Mouse (Mus musculus): ENCODE results near the gene Aagab. TPM values are rescaled to one million over a fixed set of nuclear protein-coding genes. Genes with fewer than 3 reads are reported as not detected.

The Aagab gene
- polyA plus RNA-seq, 1 experiment from 2014 or later = 56.5 TPM

DNA sequence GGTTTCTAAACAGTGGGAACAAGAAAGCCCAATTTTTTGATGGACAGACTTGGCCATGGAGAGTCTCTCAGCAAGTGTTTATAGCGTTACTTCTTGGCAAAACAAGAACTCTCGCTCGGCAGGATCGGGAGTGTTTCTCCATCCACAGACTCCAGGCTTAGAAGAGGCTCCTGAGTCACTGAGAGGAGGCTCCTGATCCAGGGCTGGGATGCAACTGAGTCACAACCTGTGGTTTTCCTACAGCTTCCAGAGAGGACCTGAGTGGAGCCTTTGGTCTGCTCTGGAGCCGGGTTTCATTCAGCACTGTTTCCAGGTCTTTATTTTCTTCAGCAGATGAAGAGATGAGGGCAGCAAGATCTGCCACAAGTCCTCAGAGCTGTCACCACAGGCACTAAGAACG is 5.5 kb downstream of the Aagab start:
- no peak overlapping the region for H3K4me3 ChIP-seq
- no peak overlapping the region for H3K9ac ChIP-seq (replicated peaks)
- H3K27me3 ChIP-seq = no peaks in the 10 kb centered on the region
- no peak overlapping the region for H3K27ac ChIP-seq (replicated peaks)
- 73% methylated on average over 6 of the region's 6 CpGs for WGBS
- H3K9me3 ChIP-seq = no peaks in the 10 kb centered on the region
- H3K4me1 ChIP-seq = peaks cover 43% of the 10 kb centered on the region
- H3K4me2 ChIP-seq (replicated peaks) = no peak overlapping the region
- no peaks in the 10 kb centered on the region for H3K36me3 ChIP-seq
- no peak for ATAC-seq (ENCODE audit: low FRiP score, low read depth)

DNA sequence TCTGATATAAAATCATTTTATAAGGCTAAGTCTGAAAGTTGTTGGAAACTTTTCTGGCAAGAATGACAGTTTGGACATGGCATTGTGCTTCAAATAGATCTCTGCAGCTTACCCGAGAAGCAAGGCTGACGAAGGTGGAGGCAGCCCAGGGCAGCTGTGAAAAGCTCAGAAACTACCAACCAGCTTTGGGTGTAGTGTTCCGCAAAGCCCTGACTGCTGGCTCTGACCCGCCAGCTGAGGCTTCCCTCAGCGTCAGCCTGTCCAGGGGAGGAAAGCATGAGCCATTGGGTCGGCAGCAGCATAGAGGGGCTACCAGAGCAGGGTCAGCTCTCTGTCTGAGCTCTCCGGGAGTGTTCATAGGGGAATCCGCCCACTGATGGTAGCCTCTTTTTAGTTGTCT is 6.8 kb downstream of the Aagab start:
- no peak overlapping the region for H3K4me2 ChIP-seq (replicated peaks)
- WGBS = 64% methylated on average over 8 of the region's 8 CpGs
- no peak overlapping the region for H3K27ac ChIP-seq (replicated peaks)
- H3K27me3 ChIP-seq = no peaks in the 10 kb centered on the region
- H3K4me3 ChIP-seq = no peak overlapping the region
- ATAC-seq (ENCODE audit: low FRiP score, low read depth) = no peak
- no peaks in the 10 kb centered on the region for H3K36me3 ChIP-seq
- no peaks in the 10 kb centered on the region for H3K9me3 ChIP-seq
- H3K9ac ChIP-seq (replicated peaks) = no peak overlapping the region
- peaks cover 38% of the 10 kb centered on the region for H3K4me1 ChIP-seq

DNA sequence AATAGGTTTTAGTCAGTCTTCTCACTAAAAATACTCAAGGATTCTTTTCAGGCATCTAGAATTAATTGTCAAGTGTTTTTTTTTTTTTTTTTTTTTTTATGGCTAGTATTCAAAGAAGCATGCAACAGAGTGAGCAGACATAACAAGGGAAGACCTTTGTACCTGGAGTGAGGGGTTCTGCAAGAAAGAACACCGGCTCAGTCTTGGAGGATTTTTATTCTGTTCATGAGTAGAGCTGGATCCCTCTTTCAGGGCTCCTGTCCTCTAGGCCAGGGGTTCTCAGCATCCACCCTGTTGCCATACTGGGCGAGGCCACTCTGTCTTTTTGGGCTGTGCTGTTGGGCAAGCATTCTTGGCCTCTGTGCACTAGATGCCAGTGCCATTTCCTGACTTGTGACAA is 7.3 kb downstream of the Aagab start:
- Histone ChIP-seq H3K4me2 (replicated peaks) (no peak overlapping the region), H3K9ac (replicated peaks) (no peak overlapping the region), H3K27ac (replicated peaks) (no peak overlapping the region), H3K9me3 (no peaks in the 10 kb centered on the region), H3K4me3 (no peak overlapping the region), H3K27me3 (no peaks in the 10 kb centered on the region), H3K4me1 (peaks cover 36% of the 10 kb centered on the region), H3K36me3 (no peaks in the 10 kb centered on the region)
- ATAC-seq (ENCODE audit: low FRiP score, low read depth) = no peak
- WGBS = 95% methylated on average over 2 of the region's 2 CpGs

DNA sequence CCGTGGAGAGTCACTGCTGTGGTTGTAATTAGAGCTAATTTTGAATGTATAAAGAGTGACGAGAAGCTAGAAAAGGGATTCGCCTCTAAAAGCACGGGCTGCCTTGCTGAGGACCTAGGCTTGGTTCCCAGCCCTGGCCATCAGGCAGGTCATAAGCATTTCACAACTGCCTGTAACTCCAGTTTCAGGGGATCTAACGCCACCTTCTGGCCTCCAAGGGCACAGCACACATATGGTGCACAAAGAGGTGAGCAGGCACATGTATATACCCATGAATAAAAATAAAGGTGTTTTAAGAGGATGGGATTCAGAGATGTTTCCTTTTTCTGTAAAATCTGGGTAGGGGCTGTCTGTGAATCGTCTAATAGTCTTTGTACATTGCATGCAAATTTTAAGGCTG is 7.8 kb downstream of the Aagab start:
- Histone ChIP-seq H3K4me3 (no peak overlapping the region), H3K4me1 (peaks cover 36% of the 10 kb centered on the region), H3K27ac (replicated peaks) (no peak overlapping the region), H3K9ac (replicated peaks) (no peak overlapping the region), H3K27me3 (no peaks in the 10 kb centered on the region), H3K4me2 (replicated peaks) (no peak overlapping the region), H3K36me3 (no peaks in the 10 kb centered on the region), H3K9me3 (no peaks in the 10 kb centered on the region)
- WGBS = 95% methylated on average over 6 of the region's 6 CpGs
- no peak for ATAC-seq (ENCODE audit: low FRiP score, low read depth)

DNA sequence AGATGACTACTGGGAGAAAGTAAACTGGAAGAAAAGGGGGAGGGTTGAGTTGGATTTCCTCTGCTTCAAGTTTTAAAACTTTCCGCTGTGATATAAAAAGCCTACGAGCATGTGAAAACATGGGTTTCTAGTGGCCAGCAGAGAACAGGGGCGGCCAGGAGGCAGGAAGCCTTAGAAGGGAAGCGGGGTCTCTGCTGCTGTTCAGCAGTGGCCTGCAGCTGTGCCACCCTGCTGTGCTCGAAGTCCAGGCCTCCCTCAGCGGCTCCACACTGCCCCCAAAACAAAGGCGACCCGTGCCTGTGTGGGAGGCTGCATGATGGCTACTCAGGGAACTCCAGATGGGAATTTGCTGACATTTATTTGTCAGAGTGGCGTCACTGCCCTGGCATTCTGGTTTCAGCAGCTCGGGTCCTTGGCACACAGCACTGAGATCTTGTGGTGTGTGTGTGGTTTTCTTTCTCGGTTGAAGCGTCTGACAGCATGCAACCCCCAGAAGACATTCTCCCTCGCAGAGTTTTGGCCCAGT is 8.4 kb downstream of the Aagab start:
- H3K27ac ChIP-seq (replicated peaks) = no peak overlapping the region
- 15% methylated on average over 13 of the region's 13 CpGs for WGBS
- H3K36me3 ChIP-seq = no peaks in the 10 kb centered on the region
- no peaks in the 10 kb centered on the region for H3K27me3 ChIP-seq
- ATAC-seq (ENCODE audit: low FRiP score, low read depth) = no peak
- H3K9ac ChIP-seq (replicated peaks) = no peak overlapping the region
- H3K4me2 ChIP-seq (replicated peaks) = peak overlapping the region; percentile 4; the same call in 1 of the 2 replicates
- H3K4me1 ChIP-seq = peaks cover 36% of the 10 kb centered on the region
- no peaks in the 10 kb centered on the region for H3K9me3 ChIP-seq
- no peak overlapping the region for H3K4me3 ChIP-seq

DNA sequence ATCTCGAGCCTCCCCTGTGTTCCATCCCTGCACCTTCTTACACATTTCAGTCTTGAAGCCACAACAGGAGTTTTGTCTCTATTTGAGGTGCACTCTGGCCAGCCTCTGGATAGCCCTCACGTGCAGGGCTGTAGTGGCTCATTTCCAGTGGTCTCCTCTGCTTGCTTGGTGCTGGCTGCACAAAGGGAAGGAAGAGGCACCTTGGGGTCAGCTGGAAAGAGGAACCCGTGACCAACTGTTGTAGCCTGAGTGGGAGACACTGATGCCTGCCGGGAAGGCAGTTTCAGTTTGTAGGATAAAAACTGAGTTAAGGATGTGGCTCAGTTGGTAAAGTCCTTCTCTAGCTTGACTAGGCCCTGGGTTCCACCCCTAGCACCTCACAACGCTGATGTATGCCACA is 9.5 kb downstream of the Aagab start:
- Histone ChIP-seq H3K36me3 (peaks cover 1% of the 10 kb centered on the region), H3K4me2 (replicated peaks) (no peak overlapping the region), H3K27ac (replicated peaks) (no peak overlapping the region), H3K9me3 (no peaks in the 10 kb centered on the region), H3K4me3 (no peak overlapping the region), H3K9ac (replicated peaks) (no peak overlapping the region), H3K27me3 (no peaks in the 10 kb centered on the region), H3K4me1 (peaks cover 36% of the 10 kb centered on the region)
- WGBS = 66% methylated on average over 5 of the region's 5 CpGs
- ATAC-seq (ENCODE audit: low FRiP score, low read depth) = no peak

DNA sequence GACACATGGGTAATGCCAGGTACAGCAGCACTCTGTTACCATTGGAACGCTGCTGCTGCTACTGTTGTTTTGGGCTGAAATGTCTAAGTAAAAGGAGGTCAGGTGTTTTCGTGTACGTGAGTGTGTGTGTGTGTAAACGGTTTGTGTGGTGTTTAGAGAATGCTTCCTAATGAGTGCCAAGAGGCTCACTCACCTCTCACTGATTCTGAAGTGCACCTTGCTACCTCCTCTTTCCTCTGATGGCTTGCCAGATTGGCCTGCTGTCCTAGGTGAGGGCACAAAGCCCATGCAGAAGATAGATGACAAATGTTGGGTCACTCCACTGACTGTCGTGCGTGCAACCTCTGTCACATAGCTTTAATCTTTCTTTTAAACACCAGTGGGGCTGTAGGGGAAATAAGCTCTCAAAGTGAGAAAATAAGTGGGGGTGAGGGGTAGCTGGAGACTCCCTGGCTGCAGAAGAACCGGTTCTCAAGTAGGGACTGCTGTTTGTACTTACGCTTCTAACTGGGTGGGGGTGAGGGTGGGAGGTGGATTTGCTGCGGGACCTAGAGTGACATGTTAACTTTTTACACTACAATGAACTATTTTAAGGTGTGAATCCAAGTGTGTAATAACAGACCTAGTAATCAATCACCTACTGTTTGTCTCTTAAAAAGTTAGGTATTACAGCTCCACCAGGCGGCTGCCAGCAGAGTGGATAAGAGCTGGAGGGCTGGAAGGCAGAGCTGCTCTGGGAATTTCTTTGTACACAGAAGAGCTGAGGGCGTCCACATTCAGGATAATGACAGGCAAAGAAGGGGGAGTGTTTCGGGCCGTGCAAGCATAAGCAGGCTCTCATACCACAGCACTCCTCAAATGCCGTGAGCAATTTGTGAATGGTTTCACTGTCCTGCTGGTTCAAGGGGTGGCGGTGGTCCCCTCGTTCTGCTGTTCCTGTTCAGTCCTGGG is 10.4 kb downstream of the Aagab start:
- WGBS = 52% methylated on average over 16 of the region's 16 CpGs
- Histone ChIP-seq H3K9me3 (no peaks in the 10 kb centered on the region), H3K4me1 (peaks cover 35% of the 10 kb centered on the region), H3K9ac (replicated peaks) (no peak overlapping the region), H3K27me3 (no peaks in the 10 kb centered on the region), H3K27ac (replicated peaks) (peak overlapping the region; percentile 42; the same call in 1 of the 2 replicates), H3K36me3 (peaks cover 10% of the 10 kb centered on the region), H3K4me2 (replicated peaks) (peak overlapping the region; percentile 21; the same call in 1 of the 2 replicates), H3K4me3 (no peak overlapping the region)
- peak; percentile 60 for ATAC-seq (ENCODE audit: low FRiP score, low read depth)

DNA sequence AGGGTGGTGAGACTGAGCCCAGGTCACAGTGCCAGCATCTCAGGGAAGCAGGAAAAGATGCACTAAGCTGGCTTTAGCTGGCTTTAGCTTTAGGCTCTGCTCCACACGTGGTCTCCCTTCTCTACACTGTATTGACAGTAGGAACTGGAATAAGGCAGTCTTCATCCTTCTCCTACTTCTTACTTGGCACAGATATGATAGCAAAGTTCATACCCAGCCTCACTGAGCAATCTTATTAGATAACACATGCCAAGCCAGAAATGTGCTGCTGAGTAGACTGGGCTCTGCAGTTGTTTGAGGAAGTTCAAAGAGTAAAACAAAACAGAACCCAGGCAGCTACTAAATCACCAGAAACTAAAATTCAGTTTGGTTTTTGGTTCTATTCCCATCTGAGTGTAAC is 11.1 kb downstream of the Aagab start:
- no peaks in the 10 kb centered on the region for H3K27me3 ChIP-seq
- 36% methylated on average over 1 of the region's 1 CpGs for WGBS
- peaks cover 17% of the 10 kb centered on the region for H3K36me3 ChIP-seq
- peak overlapping the region; percentile 21; the same call in 1 of the 2 replicates for H3K4me2 ChIP-seq (replicated peaks)
- H3K27ac ChIP-seq (replicated peaks) = peak overlapping the region; percentile 42; the same call in 1 of the 2 replicates
- H3K4me1 ChIP-seq = peaks cover 32% of the 10 kb centered on the region
- H3K9ac ChIP-seq (replicated peaks) = no peak overlapping the region
- H3K4me3 ChIP-seq = no peak overlapping the region
- ATAC-seq (ENCODE audit: low FRiP score, low read depth) = peak; percentile 44; the same call in 1 of the 2 replicates
- H3K9me3 ChIP-seq = no peaks in the 10 kb centered on the region

DNA sequence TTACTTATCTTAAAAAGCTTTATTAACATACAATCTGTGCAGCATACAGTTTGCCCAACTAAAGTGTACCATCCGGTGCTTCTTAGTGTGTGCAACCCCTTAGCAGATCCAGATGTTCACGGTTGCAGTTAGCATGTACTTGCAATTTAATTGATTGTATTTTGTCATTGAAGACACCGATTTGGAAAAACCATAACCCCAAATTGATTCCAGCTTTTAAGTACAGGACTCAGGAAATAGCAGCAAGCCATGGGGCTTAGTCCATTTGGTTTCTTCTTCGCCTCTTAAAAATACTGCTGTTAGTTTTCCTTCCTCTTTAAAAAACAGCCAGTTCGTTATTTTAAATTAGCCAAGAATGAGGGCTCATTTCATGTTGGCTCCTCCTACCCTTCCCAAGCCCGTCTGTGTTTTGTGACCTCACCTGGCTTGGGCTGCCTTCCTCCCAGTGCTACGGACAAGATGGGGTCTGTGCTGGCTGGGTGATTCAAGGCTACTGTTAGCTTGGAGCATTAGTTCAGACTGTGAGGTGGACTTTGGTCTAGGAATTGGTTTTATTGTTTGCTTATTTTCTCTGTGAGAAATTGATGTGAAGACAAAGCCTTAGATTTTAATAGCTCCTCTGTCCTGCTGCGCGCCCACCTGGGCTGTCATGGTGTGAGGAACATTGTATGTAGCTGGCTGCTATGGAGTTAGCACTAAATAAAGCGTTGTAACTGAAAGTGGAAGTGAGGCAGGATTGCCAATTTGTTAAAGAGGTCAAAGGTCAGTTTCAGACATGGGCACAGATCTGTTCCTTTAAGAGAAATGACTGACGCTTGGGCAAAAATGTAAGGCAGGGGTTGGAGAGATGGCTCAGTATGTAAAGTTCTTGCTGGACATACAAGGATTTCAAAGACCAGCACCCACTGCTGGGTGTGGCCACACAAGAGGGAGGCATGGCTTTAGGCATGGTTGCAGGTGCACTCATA is 11.8 kb downstream of the Aagab start:
- Histone ChIP-seq H3K4me3 (no peak overlapping the region), H3K36me3 (peaks cover 22% of the 10 kb centered on the region), H3K4me1 (peaks cover 30% of the 10 kb centered on the region), H3K27me3 (no peaks in the 10 kb centered on the region), H3K9me3 (no peaks in the 10 kb centered on the region), H3K27ac (replicated peaks) (no peak overlapping the region), H3K9ac (replicated peaks) (no peak overlapping the region), H3K4me2 (replicated peaks) (no peak overlapping the region)
- no peak for ATAC-seq (ENCODE audit: low FRiP score, low read depth)
- WGBS = 88% methylated on average over 11 of the region's 11 CpGs

DNA sequence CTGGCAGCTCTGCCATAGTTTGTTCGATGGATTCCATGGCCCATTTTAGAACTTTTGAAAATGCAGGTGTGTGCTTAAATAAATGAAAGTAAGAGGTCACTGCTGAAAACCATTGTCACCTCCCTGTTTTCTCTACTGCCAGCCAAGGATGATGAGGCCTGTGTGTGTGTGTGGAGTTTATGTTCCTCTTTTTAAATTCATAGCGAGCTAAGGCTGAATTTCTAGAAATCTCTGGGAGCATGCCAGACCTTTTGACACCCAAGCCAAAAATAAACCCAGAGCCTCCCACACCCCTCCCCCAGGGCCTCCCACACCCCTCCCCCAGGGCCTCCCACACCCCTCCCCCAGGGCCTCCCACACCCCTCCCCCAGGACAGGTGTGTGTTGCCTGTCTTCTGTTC is 15.5 kb downstream of the Aagab start:
- Histone ChIP-seq H3K27me3 (no peaks in the 10 kb centered on the region), H3K4me2 (replicated peaks) (no peak overlapping the region), H3K9me3 (no peaks in the 10 kb centered on the region), H3K4me1 (peaks cover 14% of the 10 kb centered on the region), H3K27ac (replicated peaks) (no peak overlapping the region), H3K4me3 (no peak overlapping the region), H3K9ac (replicated peaks) (no peak overlapping the region), H3K36me3 (peaks cover 32% of the 10 kb centered on the region)
- no peak for ATAC-seq (ENCODE audit: low FRiP score, low read depth)
- WGBS = 95% methylated on average over 2 of the region's 2 CpGs

DNA sequence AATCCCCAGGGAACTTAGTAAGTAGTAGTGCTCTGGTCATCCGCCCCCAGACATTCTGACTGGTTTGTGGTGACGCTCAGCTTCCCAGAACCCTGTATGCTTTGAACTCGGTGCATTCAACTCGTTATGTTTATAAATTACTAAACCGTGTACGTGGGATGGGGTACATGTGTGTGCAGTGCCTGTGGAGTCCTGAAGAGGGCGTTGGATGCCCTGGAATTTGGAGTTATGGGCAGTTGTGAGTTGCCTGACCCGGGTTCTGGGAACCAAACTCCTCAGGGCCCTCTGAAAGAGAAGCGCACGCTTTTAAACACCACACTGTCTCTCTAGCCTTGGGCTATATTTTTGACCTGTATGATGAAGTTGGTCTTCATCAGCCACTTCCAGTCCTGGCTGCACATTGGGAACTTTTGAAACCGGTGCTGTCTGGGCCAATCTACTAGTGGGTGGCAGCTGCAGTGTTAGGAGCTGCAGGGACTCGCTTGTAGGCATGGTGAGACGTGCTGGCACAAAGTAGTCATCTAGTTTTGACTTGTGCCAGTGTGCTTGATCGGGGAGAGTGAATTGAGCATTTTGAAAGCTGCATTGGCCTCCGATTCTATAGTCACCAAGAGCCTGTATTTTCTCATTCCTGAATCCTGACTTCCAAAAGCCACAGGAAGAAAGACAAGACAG is 21.6 kb downstream of the Aagab start:
- Histone ChIP-seq H3K4me2 (replicated peaks) (no peak overlapping the region), H3K9me3 (no peaks in the 10 kb centered on the region), H3K9ac (replicated peaks) (no peak overlapping the region), H3K4me1 (peaks cover 19% of the 10 kb centered on the region), H3K27ac (replicated peaks) (no peak overlapping the region), H3K36me3 (peaks cover 19% of the 10 kb centered on the region), H3K27me3 (no peaks in the 10 kb centered on the region), H3K4me3 (no peak overlapping the region)
- WGBS = 74% methylated on average over 15 of the region's 15 CpGs
- ATAC-seq (ENCODE audit: low FRiP score, low read depth) = no peak

All from midbrain, embryonic 12.5 days (tissue).